Mouse (Mus musculus) embryonic facial prominence, embryonic 11.5 days (tissue): ENCODE measurements around the gene Casp12. TPM values are rescaled to one million over a fixed set of nuclear protein-coding genes. Genes with fewer than 3 reads are reported as not detected.

Source experiments
- ATAC-seq: fragments of 200-750 bp; cut with Nextera tagmentation; replicated peaks from 2 replicates; pipeline ENCODE4 v1.8.0; 2017; ENCODE audit warnings: low read depth; ENCODE audit not compliant: insufficient number of reproducible peaks, low FRiP score, low TSS enrichment
- DNase-seq: peaks from one replicate; pipeline ENCODE4 v3.0.0-alpha.2; 2015; ENCODE audit warnings: low spot score
- H3K27ac ChIP-seq: fragments of 300-500 bp; sonication (generic); replicated peaks from 2 replicates; pipeline ENCODE4 v1.5.1; 2014; ENCODE audit warnings: mild to moderate bottlenecking, low read depth, low read length, control low read depth
- H3K27me3 ChIP-seq: fragments of 300-500 bp; sonication (generic); 2 replicates; pipeline ENCODE4 v1.6.1; 2014; ENCODE audit warnings: mild to moderate bottlenecking, low read length, moderate library complexity, mixed read lengths; ENCODE audit not compliant: control insufficient read depth, insufficient read depth
- H3K36me3 ChIP-seq: fragments of 300-500 bp; sonication (generic); replicated peaks from 2 replicates; pipeline ENCODE4 v1.6.1; 2014; ENCODE audit warnings: low read depth, mild to moderate bottlenecking, low read length, moderate library complexity, mixed read lengths; ENCODE audit not compliant: control insufficient read depth, insufficient read depth
- H3K4me1 ChIP-seq: fragments of 300-500 bp; sonication (generic); 2 replicates; pipeline ENCODE4 v1.6.1; 2014; ENCODE audit warnings: low read length, mixed read lengths; ENCODE audit not compliant: control insufficient read depth, insufficient read depth
- H3K4me2 ChIP-seq: fragments of 300-500 bp; sonication (generic); 2 replicates; pipeline ENCODE4 v1.6.1; 2014; ENCODE audit warnings: low read depth, mild to moderate bottlenecking, control low read depth, low read length, moderate library complexity
- H3K4me3 ChIP-seq: fragments of 300-500 bp; sonication (generic); 2 replicates; pipeline ENCODE4 v1.5.1; 2014; ENCODE audit warnings: low read depth, low read length, control low read depth
- H3K9ac ChIP-seq: fragments of 300-500 bp; sonication (generic); replicated peaks from 2 replicates; pipeline ENCODE4 v1.6.1; 2014; ENCODE audit warnings: mild to moderate bottlenecking, control low read depth, low read length
- H3K9me3 ChIP-seq: fragments of 300-500 bp; sonication (generic); replicated peaks from 2 replicates; pipeline ENCODE4 v1.6.1; 2016; ENCODE audit warnings: mild to moderate bottlenecking, low read length, inconsistent platforms, mixed read lengths; ENCODE audit not compliant: control insufficient read depth
- WGBS: fragments of 180-500 bp; shearing (Covaris S2); extraction: QIAGEN DNeasy Blood & Tissue Kit; methylation state at CpG from one replicate; pipeline ENCODE4 v1.1.7; 2014; 5-methylcytosine and 5-hydroxymethylcytosine counted together
- polyA plus RNA-seq: library from polyadenylated mRNA; unstranded; fragments of >200 nt; fragmentation: Nextera tagmentation; extraction: Ambion mirVana; gene quantifications from 2 replicates; pipeline ENCODE4 v1.2.1, GENCODE M21; 2014

Gene Casp12
- polyA plus RNA-seq, result 0.14 TPM in 1 of 2 replicates, not detected in the other

- ATAC-seq, result no peak
- 75% methylated on average over 4 of the region's 4 CpGs for whole genome bisulfite sequencing
- H3K27me3 ChIP-seq, result no peaks in the 10 kb centered on the region
These were observed at the start of gene Casp12 for GRCm38 (mm10) chr9:5345291-5345898. TSS of gene Casp12 (plus strand) at chr9:5345430.

DNA sequence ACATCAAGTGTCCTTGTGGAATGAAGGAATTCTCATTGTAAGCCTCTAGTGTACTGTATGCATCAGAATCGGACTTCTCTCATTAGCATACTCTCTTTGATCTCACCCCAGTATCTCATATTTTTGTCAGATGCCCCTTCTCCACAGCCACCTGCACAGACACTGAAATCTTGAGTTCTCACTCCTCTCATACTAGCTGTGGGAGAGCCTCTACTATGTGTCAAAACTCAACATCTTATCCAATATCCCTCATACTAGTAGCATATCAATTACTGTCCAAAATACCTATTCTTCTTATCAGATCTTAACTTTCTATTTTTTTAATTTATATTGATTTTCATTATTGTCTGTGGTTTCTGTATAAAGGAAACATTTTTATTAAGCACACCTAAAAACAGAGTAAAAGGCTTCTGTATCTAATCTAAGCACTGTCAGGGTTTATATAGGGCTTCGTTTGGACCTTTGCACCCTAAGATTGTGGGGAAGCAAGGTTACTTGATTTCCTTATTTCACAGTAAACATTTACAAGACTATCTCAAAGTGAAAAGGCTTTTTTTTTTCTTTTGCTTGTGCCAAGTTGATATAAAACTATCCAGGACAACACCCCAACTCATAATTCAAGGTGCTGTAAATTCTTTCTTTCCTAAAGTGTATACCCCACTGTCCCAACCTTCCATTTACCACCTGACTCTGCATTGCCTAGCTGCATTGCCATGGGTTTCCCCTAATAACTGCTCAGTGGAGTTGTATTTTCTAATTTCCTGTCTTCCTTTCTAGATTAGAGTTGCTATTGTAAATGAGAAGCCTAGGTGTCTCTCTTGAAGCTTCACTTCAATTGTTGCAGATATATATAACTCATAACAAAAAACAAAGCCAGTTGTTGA lies 48.6 kb upstream of the Casp12 start:
- no peak for DNase-seq
- WGBS, result 68% methylated on average over 2 of the region's 2 CpGs
- H3K4me1 ChIP-seq, result no peaks in the 10 kb centered on the region
- no peak overlapping the region for H3K4me2 ChIP-seq
- no peaks in the 10 kb centered on the region for H3K27me3 ChIP-seq
- no peak overlapping the region for H3K9ac ChIP-seq
- H3K36me3 ChIP-seq, result no peaks in the 10 kb centered on the region
- ATAC-seq, result no peak
- H3K27ac ChIP-seq, result no peak overlapping the region
- no peaks in the 10 kb centered on the region for H3K9me3 ChIP-seq
- no peak overlapping the region for H3K4me3 ChIP-seq

More at GRCm38 (mm10) chr9:5345291-5345898, at the start of gene Casp12:
- no peaks in the 10 kb centered on the region for H3K36me3 ChIP-seq
- H3K27ac ChIP-seq, result no peak within 1 kb of the TSS
- H3K9ac ChIP-seq, result no peak within 1 kb of the TSS
- DNase-seq, result no peak
- H3K9me3 ChIP-seq, result no peaks in the 10 kb centered on the region
- H3K4me3 ChIP-seq, result no peak within 1 kb of the TSS
- no peaks in the 10 kb centered on the region for H3K4me1 ChIP-seq
- no peak within 1 kb of the TSS for H3K4me2 ChIP-seq

GRCm38 (mm10) chr9:5298329-5299131 lies 46.7 kb upstream of the Casp12 start, which contains the start of gene Casp1:
TSS of gene Casp1 (plus strand) at chr9:5298517.
- H3K9ac ChIP-seq, result no peak within 1 kb of the TSS
- H3K27ac ChIP-seq, result no peak within 1 kb of the TSS
- no peaks in the 10 kb centered on the region for H3K27me3 ChIP-seq
- no peaks in the 10 kb centered on the region for H3K4me1 ChIP-seq
- H3K9me3 ChIP-seq, result no peaks in the 10 kb centered on the region
- no peak within 1 kb of the TSS for H3K4me2 ChIP-seq
- 77% methylated on average over 11 of the region's 11 CpGs for WGBS
- ATAC-seq, result no peak
- no peak within 1 kb of the TSS for H3K4me3 ChIP-seq
- no peak for DNase-seq
- no peaks in the 10 kb centered on the region for H3K36me3 ChIP-seq

DNA sequence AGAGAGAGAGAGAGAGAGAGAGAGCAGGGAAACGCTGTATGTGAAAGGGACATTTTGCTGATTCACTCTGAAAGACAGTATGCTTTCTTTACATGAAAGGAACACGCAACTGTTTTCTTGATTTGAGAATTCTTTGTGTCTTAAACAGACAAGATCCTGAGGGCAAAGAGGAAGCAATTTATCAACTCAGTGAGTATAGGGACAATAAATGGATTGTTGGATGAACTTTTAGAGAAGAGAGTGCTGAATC lies 46.2 kb upstream of the Casp12 start:
- H3K4me1 ChIP-seq, result no peaks in the 10 kb centered on the region
- H3K27me3 ChIP-seq, result no peaks in the 10 kb centered on the region
- WGBS, result 78% methylated on average over 2 of the region's 2 CpGs
- DNase-seq, result no peak
- no peaks in the 10 kb centered on the region for H3K9me3 ChIP-seq
- no peaks in the 10 kb centered on the region for H3K36me3 ChIP-seq
- H3K27ac ChIP-seq, result no peak overlapping the region
- H3K9ac ChIP-seq, result no peak overlapping the region
- H3K4me3 ChIP-seq, result no peak overlapping the region
- no peak for ATAC-seq
- H3K4me2 ChIP-seq, result no peak overlapping the region

GRCm38 (mm10) chr9:5308561-5308960 lies 36.7 kb upstream of the Casp12 start, which contains the start of gene Casp4:
TSS of gene Casp4 (plus strand) at chr9:5308828.
- Histone ChIP-seq H3K4me2 (no peak within 1 kb of the TSS), H3K9ac (no peak within 1 kb of the TSS), H3K9me3 (no peaks in the 10 kb centered on the region), H3K4me3 (no peak within 1 kb of the TSS), H3K27ac (no peak within 1 kb of the TSS), H3K36me3 (no peaks in the 10 kb centered on the region), H3K4me1 (no peaks in the 10 kb centered on the region), H3K27me3 (no peaks in the 10 kb centered on the region)
- WGBS, result 75% methylated on average over 5 of the region's 5 CpGs
- ATAC-seq (no peak), DNase-seq (no peak)

DNA sequence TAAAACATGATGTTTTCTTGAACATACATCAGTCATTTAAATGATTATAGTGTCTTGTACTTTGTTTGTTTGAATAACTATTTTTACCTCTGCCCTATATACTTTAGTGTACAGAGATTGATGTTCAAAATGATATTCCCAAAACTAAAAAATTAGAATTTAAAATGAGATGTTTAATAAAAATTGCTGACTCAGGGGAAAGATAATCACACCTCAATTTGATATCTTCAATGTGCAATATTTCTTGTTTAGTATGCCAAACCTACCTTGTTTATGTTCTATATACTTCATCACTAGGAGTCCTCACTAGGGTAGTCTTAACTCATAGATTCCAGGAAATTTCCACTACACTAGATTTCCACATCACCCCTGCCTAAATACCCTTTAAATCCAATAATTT lies 35.1 kb upstream of the Casp12 start:
- ATAC-seq (no peak), DNase-seq (no peak)
- Histone ChIP-seq H3K4me1 (no peaks in the 10 kb centered on the region), H3K9me3 (no peaks in the 10 kb centered on the region), H3K4me3 (no peak overlapping the region), H3K36me3 (no peaks in the 10 kb centered on the region), H3K9ac (no peak overlapping the region), H3K27me3 (no peaks in the 10 kb centered on the region), H3K27ac (no peak overlapping the region), H3K4me2 (no peak overlapping the region)

- H3K27ac ChIP-seq, result no peak overlapping the region
- 66% methylated on average over 4 of the region's 4 CpGs for WGBS
- ATAC-seq (no peak), DNase-seq (no peak)
- no peaks in the 10 kb centered on the region for H3K27me3 ChIP-seq
- H3K4me3 ChIP-seq, result no peak overlapping the region
- no peak overlapping the region for H3K4me2 ChIP-seq
- H3K9ac ChIP-seq, result no peak overlapping the region
- no peaks in the 10 kb centered on the region for H3K4me1 ChIP-seq
- H3K36me3 ChIP-seq, result no peaks in the 10 kb centered on the region
- H3K9me3 ChIP-seq, result no peaks in the 10 kb centered on the region
These were observed 33.8 kb upstream of the Casp12 start for GRCm38 (mm10) chr9:5311435-5311834.

- H3K27ac ChIP-seq, result no peak overlapping the region
- no peak overlapping the region for H3K4me3 ChIP-seq
- no peaks in the 10 kb centered on the region for H3K9me3 ChIP-seq
- no peak overlapping the region for H3K9ac ChIP-seq
- H3K27me3 ChIP-seq, result no peaks in the 10 kb centered on the region
- 74% methylated on average over 3 of the region's 3 CpGs for WGBS
- no peak overlapping the region for H3K4me2 ChIP-seq
- DNase-seq (no peak), ATAC-seq (no peak)
- no peaks in the 10 kb centered on the region for H3K4me1 ChIP-seq
- no peaks in the 10 kb centered on the region for H3K36me3 ChIP-seq
These were observed 17.0 kb upstream of the Casp12 start for GRCm38 (mm10) chr9:5328204-5328603.
